Mouse (Mus musculus) regulatory T cell (primary cell): ENCODE data around the gene Rbm17.
"Not testable (repeated sequence)": the region's sequence is repeated elsewhere in the genome, so short reads cannot be mapped to it uniquely, and the experiment has no call there.

Experiments used
- in situ Hi-C: fragments of 300-600 bp; cut with MboI, MseI; formaldehyde crosslinking; loops from one replicate; pipeline ENCODE4 v1.15.1; 2025; ENCODE audit warnings: high pct_unique_total_duplicates

Rbm17 gene

DNA sequence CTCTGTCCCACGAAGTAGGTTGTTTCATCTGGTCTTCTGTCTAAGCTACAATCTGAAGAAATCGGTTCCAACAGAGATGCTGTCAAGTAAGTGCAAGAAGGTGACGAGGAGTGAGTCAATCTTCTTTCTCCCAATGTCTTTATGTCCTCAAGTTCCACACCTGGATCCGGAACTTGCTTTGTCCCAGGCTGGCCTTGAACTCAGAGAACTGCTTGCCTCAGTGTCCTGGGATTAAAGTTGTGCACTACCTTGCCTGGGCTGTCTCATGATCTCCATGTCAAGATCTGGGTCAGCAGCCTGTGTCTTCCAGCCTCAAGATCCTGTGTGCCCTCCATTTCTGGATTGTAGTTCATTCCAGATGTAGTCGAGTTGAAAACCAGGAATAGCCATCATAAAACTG is at the start of gene Rbm17:
Gene Rbm17, minus strand, starts transcription at position 101 of the 400 bp plus-strand sequence.
- in situ Hi-C loops, result loop anchor here (5.0 to 10.0 kb wide), 2 partner anchors 78 to 171 kb away; partner anchors contain the start of genes Ankrd16 and Fbh1

DNA sequence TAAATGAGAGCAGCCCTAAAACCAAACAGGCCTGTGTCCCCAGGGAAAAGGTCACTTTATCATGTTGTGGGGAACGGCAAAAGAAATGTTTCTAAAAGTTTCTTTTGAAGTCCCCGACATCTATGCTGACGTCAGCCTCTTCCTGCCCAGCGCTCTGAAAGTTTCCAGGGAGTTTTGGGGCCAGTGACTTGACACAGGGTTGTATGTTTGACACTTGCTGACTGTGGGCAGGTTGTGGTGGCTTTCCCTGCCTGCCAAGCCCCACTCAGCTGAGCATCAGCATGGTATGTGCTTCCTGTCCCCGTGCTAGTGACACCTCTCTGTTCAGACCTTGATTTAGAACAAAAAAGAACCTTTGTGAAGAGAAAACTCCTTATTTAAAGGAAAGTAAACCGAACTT is 49.4 kb upstream of the Rbm17 start:
- in situ Hi-C loops, result no loop called here

DNA sequence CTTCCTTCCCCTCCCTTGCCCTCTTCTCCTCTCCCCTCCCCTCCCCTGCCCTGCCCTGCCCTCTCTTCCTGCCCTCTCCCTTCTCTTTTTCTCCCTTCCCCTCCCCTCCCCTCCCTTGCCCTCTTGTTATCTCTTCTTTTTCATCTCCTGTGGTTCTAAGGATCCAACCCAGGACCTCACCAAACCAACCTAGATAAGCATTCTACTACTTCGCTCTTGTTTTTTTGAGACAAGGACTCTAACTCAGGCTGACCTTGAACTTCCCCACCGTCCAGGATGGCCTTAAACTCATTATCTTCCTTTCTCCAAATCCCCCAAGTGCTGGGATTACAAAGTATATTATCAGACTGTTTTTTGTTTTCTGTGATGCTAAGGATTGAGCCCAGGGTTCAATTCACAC is 48.8 kb upstream of the Rbm17 start:
- in situ Hi-C loops, result no loop called here

DNA sequence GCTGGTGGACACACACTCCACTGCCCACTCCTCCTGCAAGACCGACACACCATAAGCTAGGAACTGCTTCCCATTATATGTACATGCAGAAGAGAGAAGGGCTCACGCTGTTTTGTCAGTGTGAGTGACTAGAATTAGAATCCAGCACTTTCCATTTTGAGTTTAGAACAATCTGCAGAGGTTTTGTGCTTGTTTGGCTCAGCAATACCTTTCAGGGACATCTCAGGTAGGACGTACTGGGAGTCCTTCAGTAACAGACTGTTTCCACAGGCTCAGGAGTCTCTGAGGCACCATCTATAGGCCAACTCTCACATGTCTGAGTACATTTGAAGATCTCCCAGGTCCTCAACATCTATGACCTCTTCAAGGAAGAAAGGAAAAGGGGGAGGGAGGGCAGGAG is 48.2 kb upstream of the Rbm17 start:
- in situ Hi-C loops, result no loop called here

DNA sequence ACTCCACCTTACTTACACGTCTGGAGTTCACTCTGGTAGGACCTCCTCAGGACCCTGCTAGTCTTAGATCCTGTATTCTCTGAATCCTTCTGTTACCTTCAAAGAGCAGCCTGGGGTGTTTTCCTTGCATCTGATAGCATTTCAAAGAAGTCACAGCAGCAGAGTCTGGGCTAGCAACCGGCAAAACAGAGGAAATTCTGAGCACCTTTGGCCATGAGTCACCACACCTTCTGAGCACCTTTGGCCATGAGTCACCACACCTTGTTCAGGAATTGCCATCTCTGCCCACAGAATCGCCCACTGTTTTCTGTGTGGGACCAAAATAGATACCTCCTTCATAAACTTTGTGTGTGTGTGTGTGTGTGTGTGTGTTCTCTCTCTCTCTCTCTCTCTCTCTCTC is 47.5 kb upstream of the Rbm17 start:
- in situ Hi-C loops, result no loop called here

DNA sequence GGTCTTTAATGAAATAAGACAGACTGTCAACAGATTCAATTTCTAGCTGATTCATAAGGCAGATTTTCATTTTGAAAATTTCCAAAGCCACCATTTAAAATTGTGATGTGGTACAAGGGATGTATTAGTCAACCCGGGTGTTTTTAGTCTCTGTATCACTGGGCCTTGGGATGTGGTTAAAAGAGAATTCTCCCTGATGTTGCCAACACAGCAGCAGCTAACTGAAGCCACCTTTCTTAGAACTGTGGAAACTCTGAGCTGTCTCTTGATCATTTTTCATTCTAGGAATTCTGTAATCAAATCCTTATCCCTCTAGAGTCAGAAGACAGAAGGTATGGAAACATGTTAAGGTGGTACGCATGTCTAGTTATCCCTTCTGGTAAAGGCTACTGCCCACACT is 41.3 kb upstream of the Rbm17 start:
- in situ Hi-C loops, result loop anchor here (10.0 kb wide), 1 partner anchor 470 kb away; the partner anchor contains the start of gene Prkcq

DNA sequence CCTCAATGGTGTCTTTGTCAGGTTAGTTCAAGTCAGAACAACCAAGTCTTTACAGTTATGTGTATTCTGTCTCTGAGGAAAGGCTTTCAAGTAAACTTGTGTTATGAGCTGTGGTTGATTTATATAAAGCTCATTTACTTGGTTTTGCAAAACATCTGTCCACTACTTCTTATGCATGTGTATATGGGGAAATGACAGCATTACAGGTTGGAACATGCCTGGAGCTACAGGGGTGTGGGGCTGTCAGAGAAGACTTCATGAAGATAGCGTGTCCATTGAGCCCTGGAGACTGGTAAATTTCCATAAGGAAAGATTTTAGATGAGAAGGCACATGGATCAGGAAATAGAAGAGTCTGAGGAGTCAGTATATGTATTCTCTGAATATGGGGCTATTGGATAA is 40.1 kb upstream of the Rbm17 start:
- in situ Hi-C loops, result loop anchor here (5.0 to 10.0 kb wide), 2 partner anchors 37 to 469 kb away; partner anchors contain the start of gene Prkcq

DNA sequence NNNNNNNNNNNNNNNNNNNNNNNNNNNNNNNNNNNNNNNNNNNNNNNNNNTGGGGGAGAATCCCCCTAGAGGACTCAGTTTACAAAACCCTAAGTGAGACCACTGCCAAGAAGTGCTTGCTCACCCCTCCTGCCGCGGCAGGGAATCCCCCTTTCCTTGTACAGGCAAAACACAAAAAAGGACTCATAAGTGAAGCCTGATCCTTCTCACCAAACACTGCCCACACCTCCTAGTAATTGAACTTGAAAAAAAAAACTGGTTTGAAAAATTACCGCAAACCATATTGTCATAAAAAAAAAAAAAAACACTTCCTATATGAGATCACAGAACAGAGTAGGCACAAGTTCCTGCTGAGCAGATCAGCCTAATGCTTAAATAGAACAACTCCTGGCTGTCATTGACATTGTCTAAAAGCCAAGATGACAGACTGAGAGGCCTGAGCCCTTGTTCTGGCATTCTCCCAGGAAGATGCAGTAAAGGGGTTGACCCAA is 38.5 kb upstream of the Rbm17 start, which contains the start of gene Il2ra:
Gene Il2ra, plus strand, starts transcription at position 357 of the 491 bp plus-strand sequence.
- in situ Hi-C loops, result loop anchor here (5.0 to 10.0 kb wide), 2 partner anchors 35 to 468 kb away; partner anchors contain the start of gene Prkcq

DNA sequence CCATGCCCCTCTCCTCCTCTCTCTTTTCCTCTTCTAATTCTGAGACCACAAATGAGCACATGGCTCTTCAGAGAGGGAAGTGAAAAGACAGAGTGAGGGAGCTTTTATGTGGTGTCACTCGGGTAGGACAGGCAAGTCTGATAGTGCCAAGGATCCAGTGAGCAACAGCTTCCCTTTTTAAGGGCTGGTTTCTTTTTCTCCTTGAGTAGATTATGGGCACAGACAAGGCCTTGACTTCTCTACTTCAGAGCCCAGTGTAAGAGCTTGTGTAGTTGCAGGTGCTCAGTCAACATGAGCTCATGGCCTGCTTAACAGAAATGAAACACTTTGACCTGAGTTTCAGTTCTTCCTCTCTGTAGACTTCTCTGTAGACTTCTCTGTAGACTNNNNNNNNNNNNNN is 33.2 kb upstream of the Rbm17 start:
- in situ Hi-C loops, result loop anchor here (10.0 kb wide), 1 partner anchor 1928 kb away; no protein-coding TSS in a partner anchor

DNA sequence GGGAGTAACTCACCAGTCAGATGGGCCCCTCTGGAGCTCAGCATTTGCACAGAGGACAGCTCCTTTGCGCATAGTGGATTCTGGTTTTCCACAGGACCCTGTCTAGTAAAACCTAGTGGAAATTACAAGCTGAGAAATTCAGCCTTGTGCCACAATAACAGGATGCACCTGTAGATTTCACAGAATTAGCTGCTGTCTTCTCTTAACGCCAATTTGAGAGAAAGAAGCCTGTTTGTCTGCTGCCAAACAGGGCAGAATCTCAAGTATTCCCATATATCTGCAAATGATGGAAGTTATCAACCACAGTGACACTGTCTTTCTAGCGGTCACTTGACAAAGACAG is 32.2 kb upstream of the Rbm17 start:
- in situ Hi-C loops, result loop anchor here (10.0 kb wide), 1 partner anchor 1929 kb away; no protein-coding TSS in a partner anchor

DNA sequence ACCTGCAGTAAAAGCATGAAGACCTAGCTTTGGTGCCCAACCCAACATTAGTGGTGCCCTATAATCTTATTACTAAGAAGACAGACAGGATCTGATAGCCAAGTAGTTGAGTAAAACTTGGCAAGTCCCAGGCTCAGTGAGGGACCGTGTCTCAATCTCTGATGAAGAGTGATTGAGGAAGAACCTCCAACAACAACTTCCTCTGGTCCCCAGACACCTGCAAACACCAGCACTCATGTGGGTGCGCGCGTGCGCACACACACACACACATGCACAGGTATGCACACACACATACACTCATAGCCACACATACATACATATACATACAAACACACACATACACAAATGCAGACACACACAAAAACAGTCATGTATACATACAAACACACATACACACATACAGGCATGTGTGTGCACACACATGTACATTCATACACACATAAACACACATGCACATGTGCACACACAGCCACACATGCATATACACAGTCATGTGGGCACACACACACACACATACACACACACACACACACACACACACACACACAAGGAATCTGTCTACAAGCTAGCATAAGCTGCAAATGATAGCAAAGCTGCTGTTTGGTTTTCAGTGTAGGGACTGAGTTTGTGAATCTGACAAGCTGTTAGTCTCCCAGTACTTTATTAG is 31.7 kb upstream of the Rbm17 start:
- in situ Hi-C loops, result loop anchor here (10.0 kb wide), 1 partner anchor 1929 kb away; no protein-coding TSS in a partner anchor

DNA sequence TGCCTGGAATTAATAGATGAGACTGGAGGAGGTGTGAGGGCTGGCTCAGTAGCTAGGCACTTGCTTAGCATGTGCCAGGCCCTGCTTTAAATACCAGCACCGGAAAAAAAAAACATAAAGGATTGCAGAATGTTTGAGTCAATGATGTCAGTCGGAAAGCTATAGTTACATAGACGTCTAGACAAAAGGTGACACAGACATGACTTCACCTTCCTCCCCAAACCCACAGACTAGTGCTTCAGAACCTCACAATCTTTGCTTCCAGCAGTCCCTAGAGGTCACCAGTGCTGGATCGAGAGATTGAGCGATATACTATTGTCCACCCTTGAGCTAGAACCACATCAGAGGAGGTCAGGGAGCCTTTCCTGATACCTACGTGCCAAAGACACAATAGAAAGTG is 31.1 kb upstream of the Rbm17 start:
- in situ Hi-C loops, result loop anchor here (10.0 kb wide), 1 partner anchor 1930 kb away; no protein-coding TSS in a partner anchor

DNA sequence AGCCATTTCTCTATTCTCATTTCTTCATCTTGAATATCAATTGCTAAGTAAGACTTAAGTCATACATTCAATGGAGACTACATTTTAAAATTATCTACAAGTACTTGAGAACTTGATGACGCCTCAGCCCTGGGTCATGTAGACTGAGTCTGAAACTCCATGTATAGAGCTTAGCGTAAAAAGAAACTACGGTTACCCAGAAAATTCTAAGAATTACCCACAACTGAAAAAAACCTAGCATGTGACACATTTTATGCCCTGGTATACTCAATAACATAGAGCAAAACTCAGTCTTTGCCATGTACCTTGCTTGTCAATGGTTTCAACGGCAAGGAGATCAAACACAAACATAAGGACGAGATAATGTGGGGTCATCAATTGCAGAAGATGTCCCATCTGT is 21.9 kb upstream of the Rbm17 start, which contains the start of gene Gm17490:
Gene Gm17490, minus strand, starts transcription at position 375 of the 400 bp plus-strand sequence.
- in situ Hi-C loops, result no loop called here

DNA sequence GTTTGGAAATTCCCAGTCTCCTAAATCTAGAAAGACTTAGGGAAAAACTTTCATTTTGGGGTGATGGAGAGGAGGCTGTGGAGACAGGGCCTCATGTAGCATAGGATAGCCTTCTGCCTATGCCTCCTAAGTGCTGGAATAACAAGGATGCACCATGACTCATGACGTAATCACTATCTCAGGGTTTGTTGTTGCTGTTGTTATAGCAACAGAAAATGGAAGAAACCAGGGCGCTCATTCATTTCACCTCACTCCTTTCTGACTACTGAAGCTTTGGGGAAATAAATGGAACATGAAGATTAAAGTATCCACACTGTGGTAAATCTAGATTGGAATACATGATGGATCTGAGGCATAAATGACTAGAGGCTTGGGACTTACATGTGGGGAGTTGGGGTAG is 19.8 kb upstream of the Rbm17 start:
- in situ Hi-C loops, result no loop called here

DNA sequence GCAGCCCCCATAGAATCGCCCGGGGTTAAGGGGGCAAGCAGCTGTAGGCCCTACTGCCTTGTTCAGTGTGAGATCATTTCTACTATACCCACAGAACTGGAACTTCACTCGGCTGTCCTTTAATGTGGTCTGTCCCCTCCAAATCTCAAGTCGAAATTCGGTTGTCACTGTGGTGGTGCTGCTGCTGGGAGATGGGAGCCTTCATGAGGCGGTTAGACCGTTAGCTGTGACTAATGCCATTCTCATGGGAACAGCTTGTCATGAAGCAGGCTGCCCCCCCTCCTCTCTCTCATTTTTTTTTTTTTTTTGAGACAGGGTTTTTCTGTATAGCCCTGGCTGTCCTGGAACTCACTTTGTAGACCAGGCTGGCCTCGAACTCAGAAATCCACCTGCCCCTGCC is 19.2 kb upstream of the Rbm17 start:
- in situ Hi-C loops, result no loop called here

DNA sequence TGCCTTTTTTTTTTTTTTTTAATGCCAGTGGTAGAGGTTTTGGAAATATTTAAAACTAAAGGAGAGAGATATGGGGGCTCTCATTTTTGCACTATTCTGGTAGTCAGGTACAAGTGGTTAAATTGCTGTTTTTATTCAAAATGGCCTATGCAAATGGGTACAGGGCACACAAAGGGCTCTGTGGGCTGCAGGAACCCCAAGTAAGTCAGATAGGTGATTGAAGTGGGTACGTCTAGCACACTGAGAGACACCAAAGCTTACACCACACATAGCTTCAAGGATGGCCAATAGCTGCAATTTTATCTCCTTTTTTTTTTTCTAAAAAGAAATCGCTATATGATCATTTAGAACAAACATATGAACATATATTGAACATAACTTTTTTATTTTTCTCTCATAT is 15.6 kb upstream of the Rbm17 start:
- in situ Hi-C loops, result no loop called here

DNA sequence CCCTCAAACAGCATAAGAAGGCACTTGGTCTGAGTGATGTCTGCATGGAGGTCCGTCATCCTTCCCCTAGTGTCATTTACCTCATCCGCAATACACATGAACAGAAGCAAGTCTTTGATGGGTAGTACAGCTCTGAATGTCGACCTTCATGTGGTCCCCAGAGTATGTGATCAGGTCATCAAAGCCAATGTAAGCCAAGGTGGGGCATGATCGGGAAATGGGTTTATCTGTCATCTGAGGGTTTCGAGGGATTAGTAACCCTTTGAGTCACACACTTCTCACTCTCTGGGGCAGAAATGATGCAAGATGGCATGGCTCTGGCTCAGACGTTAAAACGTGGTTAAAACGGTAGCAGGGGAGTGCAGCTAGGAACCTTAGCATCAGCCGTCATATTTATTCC is 12.9 kb upstream of the Rbm17 start:
- in situ Hi-C loops, result no loop called here

DNA sequence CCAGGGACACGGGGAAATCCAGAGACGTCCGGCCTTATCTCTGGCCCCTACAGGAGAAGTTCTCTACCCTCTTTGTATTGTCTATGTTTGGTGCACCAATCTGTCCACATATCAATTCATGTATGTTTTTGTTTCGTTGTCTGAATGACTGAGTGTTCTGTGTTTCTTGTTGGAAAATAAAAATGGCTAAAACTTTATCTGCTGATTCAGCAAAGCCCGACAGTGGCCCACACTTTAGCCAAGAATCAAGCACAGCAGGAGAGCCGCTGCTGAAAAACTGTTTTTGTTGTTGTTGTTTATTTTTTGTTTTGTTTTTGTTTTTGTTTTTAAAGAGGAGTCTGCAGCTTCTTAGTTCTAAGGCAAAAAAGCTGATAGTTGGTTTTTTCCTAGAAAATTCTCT is 9.0 kb upstream of the Rbm17 start:
- in situ Hi-C loops, result not testable (repeated sequence)

DNA sequence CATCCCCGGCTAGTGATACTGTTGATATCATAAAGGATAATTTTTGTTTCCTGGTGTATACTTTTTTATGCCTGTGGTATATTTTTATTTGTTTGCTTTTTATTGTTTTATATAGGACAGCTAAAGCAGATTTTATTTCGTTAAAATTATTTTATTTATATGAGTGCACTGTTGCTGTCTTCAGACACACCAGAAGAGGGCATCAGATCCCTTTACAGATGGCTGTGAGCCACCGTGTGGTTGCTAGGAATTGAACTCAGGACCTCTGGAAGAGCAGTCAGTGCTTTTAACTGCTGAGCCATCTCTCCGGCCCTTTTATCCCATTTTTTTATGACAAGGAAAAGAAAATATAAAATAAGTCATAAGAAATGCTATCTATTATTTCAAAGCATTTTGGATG is 2.8 kb upstream of the Rbm17 start:
- in situ Hi-C loops, result loop anchor here (5.0 to 10.0 kb wide), 2 partner anchors 36 to 168 kb away; partner anchors contain the start of genes Ankrd16, Fbh1 and Il2ra

DNA sequence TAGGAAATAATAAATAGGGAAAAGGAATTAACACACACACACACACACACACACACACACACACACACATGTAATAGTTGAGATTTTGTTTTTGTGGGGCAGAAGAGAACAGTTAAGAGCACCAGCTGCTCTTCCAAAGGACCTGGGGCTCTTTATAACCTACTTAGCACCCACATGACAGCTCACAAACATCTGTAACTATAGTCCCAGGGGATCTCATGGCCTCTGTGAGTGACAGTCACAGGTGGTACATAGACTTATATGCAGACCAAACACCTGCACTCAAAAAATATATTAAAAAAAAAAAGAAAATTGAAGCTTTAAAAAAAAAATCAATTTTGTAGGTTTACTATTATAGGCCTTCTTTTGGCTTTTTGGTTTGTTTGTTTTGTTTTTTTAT is 958 bp upstream of the Rbm17 start:
- in situ Hi-C loops, result loop anchor here (5.0 to 10.0 kb wide), 3 partner anchors 37 to 170 kb away; partner anchors contain the start of genes Ankrd16, Fbh1 and Il2ra

DNA sequence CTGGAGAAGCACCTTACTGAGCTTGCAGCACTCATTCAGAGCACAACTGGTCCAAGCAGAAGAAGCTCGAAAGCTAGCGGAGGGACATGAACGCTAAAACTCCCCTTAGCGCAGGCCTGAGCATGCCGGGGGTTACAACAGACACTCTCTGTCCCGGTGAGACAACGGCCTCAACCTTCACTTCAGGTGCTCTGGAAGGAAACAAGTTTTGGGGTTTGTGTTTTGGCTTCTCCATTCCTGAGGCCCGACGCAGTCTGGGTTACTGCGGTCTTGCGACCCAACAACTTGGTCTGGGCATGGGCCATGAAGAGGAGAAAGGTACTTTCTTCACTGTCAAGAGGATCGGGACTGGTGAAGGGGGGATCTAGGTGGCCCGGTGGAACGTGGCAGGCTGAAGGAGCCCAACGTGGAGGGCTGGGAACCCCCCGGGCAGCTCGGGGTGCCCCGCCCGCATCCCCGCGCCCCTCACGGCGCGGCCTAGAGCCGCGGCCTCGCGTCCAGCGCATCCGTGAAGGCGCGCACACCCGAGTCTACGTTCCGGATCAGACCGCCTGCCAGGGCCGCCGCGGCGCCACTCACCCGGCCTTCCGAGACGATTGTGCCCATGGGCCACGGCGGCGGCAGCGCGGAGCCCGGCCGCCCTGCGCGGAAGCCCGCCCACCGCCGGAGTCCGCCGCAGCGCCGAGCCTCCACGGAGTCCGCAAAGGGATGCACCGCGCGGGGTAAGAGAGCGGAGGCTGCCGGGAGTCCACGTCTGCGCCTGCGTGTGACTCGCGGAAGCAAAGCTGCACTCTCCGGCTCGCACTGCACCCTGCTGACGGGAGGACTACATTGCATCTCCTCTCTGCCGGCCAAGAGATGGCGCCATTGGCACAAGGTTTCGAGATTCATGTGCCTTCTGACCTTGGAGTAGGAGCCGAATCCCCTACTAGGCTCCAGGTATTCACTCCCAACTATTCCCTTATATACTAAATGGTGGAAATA is 1.2 kb downstream of the Rbm17 start:
- in situ Hi-C loops, result loop anchor here (5.0 to 10.0 kb wide), 2 partner anchors 80 to 172 kb away; partner anchors contain the start of genes Ankrd16 and Fbh1
